Mouse (Mus musculus) sigmoid colon, adult 10 weeks (tissue): ENCODE data around the gene Itih2. TPM values are rescaled to one million over a fixed set of nuclear protein-coding genes. Genes with fewer than 3 reads are reported as not detected.

Experiments
- polyA plus RNA-seq: library from polyadenylated mRNA; stranded (reverse); fragments of 350-450 nt; fragmentation: Illumina TruSeq; extraction: RNeasy Lipid Tissue Mini Kit (QIAGEN cat#74804); gene quantifications from one replicate; pipeline ENCODE4 v1.2.3, GENCODE M21; 2014; ENCODE audit warnings: low read depth, low replicate concordance

The Itih2 gene
- polyA plus RNA-seq, result 15.9 TPM

DNA sequence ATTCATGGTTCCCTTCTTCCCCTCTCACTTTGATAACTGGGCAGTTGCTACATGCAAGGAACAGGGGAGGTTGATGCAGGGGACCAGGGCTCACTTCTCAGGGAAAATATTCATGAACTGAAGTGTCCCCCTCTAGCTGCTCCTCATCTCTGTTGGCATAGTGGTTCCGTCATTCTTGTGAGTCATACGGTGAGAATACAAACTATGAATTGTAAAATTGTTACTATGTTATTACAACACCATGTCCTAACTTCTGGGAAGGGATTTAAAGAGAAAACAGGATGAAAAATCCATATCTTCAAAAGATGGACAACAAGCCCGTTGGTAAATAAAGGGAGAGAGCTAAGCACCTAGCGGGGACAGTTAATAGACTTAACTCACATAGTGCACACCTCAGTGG, at the start of gene Itih2:
TSS of gene Itih2 (minus strand) at position 101 of the 400 bp plus-strand sequence.

DNA sequence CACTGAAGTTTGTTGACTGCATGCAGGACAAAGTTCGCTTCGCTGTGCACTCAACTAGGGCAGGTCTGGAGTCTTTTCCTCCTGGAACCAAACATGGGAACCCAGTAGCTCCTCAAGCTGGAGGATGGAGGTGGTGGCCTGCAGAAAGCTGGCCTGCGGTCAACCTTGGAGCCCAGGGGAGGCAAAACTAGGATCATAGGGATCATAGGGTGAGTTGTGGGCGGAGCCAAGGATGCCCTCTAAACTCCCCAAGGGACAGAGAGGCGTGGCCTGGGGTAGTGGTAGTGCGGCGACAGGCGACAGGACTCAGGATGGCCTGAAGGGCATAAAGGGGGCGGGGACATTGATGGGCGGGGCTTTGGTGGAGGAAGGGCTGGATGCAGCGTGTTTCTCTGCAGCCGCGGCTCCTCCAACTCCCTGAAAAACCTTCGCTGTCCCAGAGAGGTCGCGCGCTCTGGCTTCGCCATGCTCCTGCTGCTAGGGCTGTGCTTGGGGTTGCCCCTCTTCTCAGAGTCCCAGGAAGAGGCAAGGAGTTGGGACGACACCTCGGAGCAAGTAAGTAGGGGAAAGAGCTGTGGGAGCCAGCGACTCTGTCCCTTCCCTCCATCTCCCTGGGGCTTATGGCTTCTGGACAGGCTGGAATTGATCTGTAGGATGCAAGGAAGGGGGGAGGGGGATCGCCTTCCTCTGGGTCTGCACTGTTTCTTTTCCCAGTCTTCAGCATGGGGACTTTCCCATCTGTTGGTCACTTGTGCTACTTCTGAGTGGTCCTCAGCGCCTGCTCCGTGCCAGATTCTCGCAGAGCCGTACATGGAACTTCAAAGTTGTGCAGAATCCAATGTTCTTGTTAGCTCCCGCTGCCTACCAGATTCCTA, 22.2 kb upstream of the Itih2 start, which contains the start of gene Itih5:
TSS of gene Itih5 (plus strand) at position 371 of the 875 bp plus-strand sequence.

DNA sequence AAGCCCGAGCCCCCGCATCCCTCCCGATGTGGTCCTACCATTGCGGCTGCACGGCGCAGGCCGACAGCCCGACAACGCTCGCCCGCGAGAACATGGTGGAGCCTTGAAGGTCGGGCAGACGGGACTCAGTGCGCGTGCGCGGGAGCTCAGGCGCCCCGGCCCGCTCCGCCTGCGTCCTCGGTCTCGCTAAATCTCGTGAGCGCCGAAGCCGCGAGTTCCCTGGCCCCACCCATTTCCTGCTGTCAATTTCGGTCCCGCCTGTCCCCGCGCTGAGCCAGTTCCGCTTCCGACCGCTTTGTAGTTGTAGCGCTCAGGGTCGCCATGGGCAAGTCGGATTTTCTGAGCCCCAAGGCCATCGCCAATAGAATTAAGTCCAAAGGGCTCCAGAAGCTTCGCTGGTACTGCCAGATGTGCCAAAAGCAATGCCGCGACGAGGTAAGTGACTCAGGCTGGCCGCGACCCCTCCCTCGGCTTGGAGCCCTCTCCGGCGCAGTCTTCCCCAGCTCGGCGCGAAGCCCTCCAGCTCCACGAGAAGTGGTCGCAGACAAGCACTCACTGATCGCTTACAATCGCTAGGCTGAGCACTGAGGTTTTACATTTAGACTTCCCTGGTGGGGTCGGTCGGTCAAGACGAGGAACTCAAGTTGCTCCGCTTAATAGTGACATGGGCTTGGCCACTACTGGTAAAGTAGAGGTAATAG, 50.7 kb downstream of the Itih2 start, which contains the start of the genes Atp5c1 and Kin:
TSS of gene Atp5c1 (minus strand) at position 201 of the 701 bp plus-strand sequence.
TSS of gene Kin (plus strand) at position 284 of the 701 bp plus-strand sequence.

DNA sequence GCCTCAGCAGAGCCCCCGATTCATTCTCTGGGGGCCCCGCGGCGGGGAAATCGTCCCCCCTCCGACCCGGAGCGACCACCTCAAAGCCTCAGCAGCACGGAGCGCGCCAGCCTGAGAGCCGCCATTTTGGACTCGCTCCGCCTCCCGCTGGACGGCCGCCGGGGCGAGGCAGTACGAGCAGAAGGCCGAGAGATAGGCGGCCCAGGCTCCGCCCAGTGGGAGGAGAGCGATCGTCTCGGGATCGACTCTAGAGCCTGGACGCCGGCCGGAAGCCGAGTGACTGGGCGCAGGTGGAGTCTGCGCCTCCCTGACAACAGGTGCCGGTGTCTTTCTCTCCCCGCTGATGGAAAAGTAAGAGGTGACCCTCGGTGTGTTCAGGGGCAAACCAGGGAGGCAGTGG, 82.7 kb downstream of the Itih2 start, which contains the start of gene Taf3:
TSS of gene Taf3 (minus strand) at position 136 of the 400 bp plus-strand sequence.

Other genes starting within 250 kb of the Itih2 start
- gene 9230102O04Rik, start 241.9 kb downstream of the Itih2 start, polyA plus RNA-seq, result not detected
- gene Gata3, start 241.4 kb downstream of the Itih2 start, polyA plus RNA-seq, result 0.54 TPM
- 6.9 TPM for gene Taf3, start 82.8 kb downstream of the Itih2 start, polyA plus RNA-seq
- gene Atp5c1, start 50.9 kb downstream of the Itih2 start, polyA plus RNA-seq, result 943 TPM
- 35.8 TPM for gene Kin, start 50.8 kb downstream of the Itih2 start, polyA plus RNA-seq
- gene Itih5, start 22.2 kb upstream of the Itih2 start, polyA plus RNA-seq, result 268 TPM
- gene Sfmbt2, start 239.1 kb upstream of the Itih2 start, polyA plus RNA-seq, result 0.63 TPM